Mouse (Mus musculus) cerebellum, adult 2 months (tissue): ENCODE results near the gene Fbxw7. TPM values are rescaled to one million over a fixed set of nuclear protein-coding genes. Genes with fewer than 3 reads are reported as not detected.
A peak's percentile ranks its signal among the peaks of the same experiment; 100 is the strongest.

Experiments used
- DNase-seq, 2 experiments: peaks; one replicate each; pipeline ENCODE4 v3.0.0; 2021
- H3K27ac ChIP-seq: fragments of 200-500 bp; 2 replicates; pipeline ENCODE4 v1.5.1; 2012; ENCODE audit warnings: low read length, control low read depth, inconsistent platforms; ENCODE audit not compliant: insufficient read depth
- H3K27me3 ChIP-seq: fragments of 200-500 bp; 2 replicates; pipeline ENCODE4 v1.6.1; 2012; ENCODE audit warnings: inconsistent platforms, mild to moderate bottlenecking, low read length, moderate library complexity; ENCODE audit not compliant: control insufficient read depth, insufficient read depth
- H3K4me1 ChIP-seq: fragments of 200-500 bp; 2 replicates; pipeline ENCODE4 v1.6.1; 2011; ENCODE audit warnings: low read length; ENCODE audit not compliant: control insufficient read depth, insufficient read depth
- H3K4me3 ChIP-seq: fragments of 200-500 bp; replicated peaks from 2 replicates; pipeline ENCODE3; 2011; ENCODE audit warnings: mild to moderate bottlenecking, low read depth, low read length, control low read depth; ENCODE audit not compliant: insufficient read depth
- CTCF ChIP-seq: fragments of 200-500 bp; IDR thresholded peaks from 2 replicates; pipeline ENCODE4 v1.5.1; 2011; ENCODE audit warnings: low read depth, mild to moderate bottlenecking, control low read depth, low read length, moderate library complexity, borderline replicate concordance; ENCODE audit not compliant: insufficient read depth
- POLR2A ChIP-seq: fragments of 200-500 bp; IDR thresholded peaks from 2 replicates; pipeline ENCODE4 v1.6.1; 2011; ENCODE audit warnings: low read length, control low read depth, borderline replicate concordance; ENCODE audit not compliant: insufficient read depth
- WGBS: fragments of 180-500 bp; shearing (Covaris S2); methylation state at CpG from one replicate; pipeline ENCODE4 v1.1.7; 2018; 5-methylcytosine and 5-hydroxymethylcytosine counted together
- polyA plus RNA-seq: library from polyadenylated mRNA; depleted of rRNA; stranded (reverse); fragments of >200 nt; gene quantifications from 2 replicates; pipeline ENCODE4 v1.2.3, GENCODE M21; 2012; rRNA removed

Fbxw7 gene
- polyA plus RNA-seq: 76.2 and 87.9 TPM in 2 replicates

DNA sequence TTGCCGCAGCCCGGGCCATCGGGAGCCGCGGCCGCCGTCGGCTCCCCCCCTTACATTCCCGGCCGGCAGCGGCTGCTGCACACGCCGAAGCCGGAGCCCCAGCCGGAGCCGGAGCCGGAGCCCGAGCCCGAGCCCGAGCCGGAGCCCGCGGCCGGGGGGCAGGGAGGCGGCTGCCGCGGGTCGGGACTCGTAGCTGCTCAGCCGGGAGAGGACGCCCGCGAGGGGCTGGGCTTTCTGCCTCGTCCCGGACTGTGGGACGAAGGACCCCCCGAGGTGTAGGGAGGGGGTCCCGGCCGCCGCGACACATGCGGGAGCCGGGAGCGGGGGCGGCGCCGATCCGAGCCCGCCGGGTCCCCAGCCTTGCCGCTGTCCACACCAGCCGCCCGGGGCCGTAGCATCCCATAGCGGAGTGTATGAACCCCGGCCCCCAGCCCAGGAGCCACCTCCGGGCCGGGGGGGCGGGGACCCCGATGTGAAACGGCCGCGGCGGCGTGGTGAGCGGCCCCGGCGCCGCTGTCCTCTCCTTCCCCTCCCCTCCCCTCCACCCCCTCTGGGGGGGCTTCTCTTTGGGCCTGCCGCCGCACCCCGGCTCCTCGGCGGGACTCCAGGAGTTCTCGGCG is at the start of gene Fbxw7:
Gene Fbxw7, plus strand, starts transcription at position 507 of the 620 bp plus-strand sequence.
- no peaks in the 10 kb centered on the region for H3K27me3 ChIP-seq
- no peaks in the 10 kb centered on the region; the same call in 1 of the 2 replicates for H3K4me1 ChIP-seq
- H3K27ac ChIP-seq: peak within 1 kb of the TSS; percentile 69
- no peak for DNase-seq
- under 1% methylated on average over 75 of the region's 76 CpGs for WGBS
- TF ChIP-seq POLR2A (no peak), CTCF (no peak)
- H3K4me3 ChIP-seq: peak within 1 kb of the TSS; percentile 92

DNA sequence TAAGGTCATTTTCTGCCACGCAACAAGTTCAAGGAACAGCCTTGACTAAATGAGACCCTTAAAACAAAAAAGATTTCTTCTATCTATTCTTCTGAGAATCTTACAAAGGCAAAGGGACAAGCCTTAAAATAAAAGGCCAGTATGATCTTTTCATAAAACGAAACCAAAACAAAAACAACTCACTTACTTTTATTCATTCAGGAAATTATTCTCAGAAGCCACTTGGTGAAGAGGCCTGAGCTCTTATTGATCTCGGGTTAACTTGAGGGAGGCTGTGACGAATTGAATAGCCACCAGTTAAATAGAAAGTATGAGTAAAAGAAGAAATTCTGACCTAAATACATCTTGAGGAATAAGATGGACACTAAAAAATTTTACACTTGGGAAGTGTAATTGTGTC is 46.1 kb upstream of the Fbxw7 start:
- WGBS: 94% methylated on average over 4 of the region's 4 CpGs
- DNase-seq: no peak
- Histone ChIP-seq H3K27me3 (no peaks in the 10 kb centered on the region), H3K4me3 (no peak overlapping the region), H3K27ac (no peak overlapping the region), H3K4me1 (no peaks in the 10 kb centered on the region)
- TF ChIP-seq CTCF (no peak), POLR2A (no peak)

- TF ChIP-seq POLR2A: no peak
- no peak for TF ChIP-seq CTCF
- 55% methylated on average over 6 of the region's 6 CpGs for WGBS
- Histone ChIP-seq H3K27me3 (no peaks in the 10 kb centered on the region), H3K4me3 (no peak overlapping the region), H3K4me1 (no peaks in the 10 kb centered on the region), H3K27ac (no peak overlapping the region)
- no peak for DNase-seq
Observed at GRCm38 (mm10) chr3:84769411-84769810, 45.7 kb upstream of the Fbxw7 start.

DNA sequence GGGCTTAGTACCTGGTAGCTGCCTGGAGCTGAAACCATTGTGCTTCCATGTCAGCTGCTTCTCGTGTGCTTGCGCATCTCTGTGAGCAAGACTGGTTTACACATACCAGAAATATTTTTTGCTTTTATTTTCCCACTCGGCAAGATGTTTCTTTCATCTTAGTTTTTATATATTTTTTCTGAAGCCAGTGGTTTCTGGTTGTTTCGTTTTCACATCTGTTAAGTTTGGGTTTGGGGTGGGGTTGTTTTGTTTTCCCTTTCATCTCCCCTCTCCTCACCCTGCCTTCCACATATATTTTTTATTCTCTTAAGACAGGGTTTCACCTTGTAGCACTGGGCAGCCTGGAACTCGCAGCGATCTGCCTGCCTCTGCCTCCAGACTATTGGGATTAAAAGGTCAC is 44.5 kb upstream of the Fbxw7 start:
- 90% methylated on average over 6 of the region's 6 CpGs for WGBS
- DNase-seq: no peak
- no peaks in the 10 kb centered on the region for H3K4me1 ChIP-seq

GRCm38 (mm10) chr3:84771980-84772379 is 43.1 kb upstream of the Fbxw7 start:
- 31% methylated on average over 2 of the region's 2 CpGs for WGBS
- no peak for DNase-seq
- Histone ChIP-seq H3K4me3 (no peak overlapping the region), H3K4me1 (no peaks in the 10 kb centered on the region), H3K27me3 (no peaks in the 10 kb centered on the region), H3K27ac (no peak overlapping the region)
- TF ChIP-seq CTCF: no peak
- TF ChIP-seq POLR2A: no peak

More for the DNA sequence above, 44.5 kb upstream of the Fbxw7 start:
- TF ChIP-seq CTCF: no peak
- no peak for TF ChIP-seq POLR2A
- no peaks in the 10 kb centered on the region for H3K27me3 ChIP-seq
- no peak overlapping the region for H3K27ac ChIP-seq
- H3K4me3 ChIP-seq: no peak overlapping the region

GRCm38 (mm10) chr3:84774246-84775066 is 40.6 kb upstream of the Fbxw7 start:
- DNase-seq: no peak
- TF ChIP-seq CTCF (no peak), POLR2A (no peak)
- Histone ChIP-seq H3K4me3 (no peak overlapping the region), H3K27me3 (no peaks in the 10 kb centered on the region), H3K4me1 (no peaks in the 10 kb centered on the region), H3K27ac (no peak overlapping the region)
- WGBS: 65% methylated on average over 8 of the region's 8 CpGs

- DNase-seq: no peak
- TF ChIP-seq CTCF: no peak
- TF ChIP-seq POLR2A: no peak
- H3K4me3 ChIP-seq: no peak overlapping the region
- 78% methylated on average over 6 of the region's 6 CpGs for WGBS
- no peaks in the 10 kb centered on the region for H3K27me3 ChIP-seq
- no peaks in the 10 kb centered on the region for H3K4me1 ChIP-seq
- no peak overlapping the region for H3K27ac ChIP-seq
Observed at GRCm38 (mm10) chr3:84775067-84775423, 40.0 kb upstream of the Fbxw7 start.

GRCm38 (mm10) chr3:84775577-84775976 is 39.5 kb upstream of the Fbxw7 start:
- no peak overlapping the region for H3K4me3 ChIP-seq
- WGBS: 72% methylated on average over 4 of the region's 4 CpGs
- H3K4me1 ChIP-seq: no peaks in the 10 kb centered on the region
- TF ChIP-seq POLR2A: no peak
- TF ChIP-seq CTCF: no peak
- no peak for DNase-seq
- no peaks in the 10 kb centered on the region for H3K27me3 ChIP-seq
- no peak overlapping the region for H3K27ac ChIP-seq
